Mouse (Mus musculus): ENCODE measurements around the gene Grin2b. TPM values are rescaled to one million over a fixed set of nuclear protein-coding genes. Genes with fewer than 3 reads are reported as not detected.
A peak's percentile ranks its signal among the peaks of the same experiment; 100 is the strongest.

Gene Grin2b
- total RNA-seq, 1 experiment from 2014 or later, result 1.4 TPM

DNA sequence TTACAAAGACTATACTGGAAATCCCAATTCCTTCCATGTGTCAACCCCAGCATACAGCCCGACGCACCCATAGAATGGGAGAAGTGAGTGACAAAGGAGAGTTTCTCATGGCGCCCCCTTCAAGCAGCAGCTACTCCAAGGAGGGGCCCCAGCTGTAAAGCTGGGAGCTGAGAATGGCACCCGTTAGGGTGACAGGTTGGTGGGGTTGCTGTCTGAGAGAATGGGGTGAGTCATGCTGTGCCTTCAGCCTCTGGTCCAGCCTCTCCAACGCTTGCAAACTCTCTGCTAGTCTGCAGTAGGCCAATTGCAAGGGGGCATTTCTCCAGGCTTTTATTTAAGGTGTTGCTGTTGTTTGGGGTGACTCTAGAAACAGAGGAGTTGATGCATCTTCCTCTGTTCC is 73.1 kb downstream of the Grin2b start:
- DNase-seq, result no peak

DNA sequence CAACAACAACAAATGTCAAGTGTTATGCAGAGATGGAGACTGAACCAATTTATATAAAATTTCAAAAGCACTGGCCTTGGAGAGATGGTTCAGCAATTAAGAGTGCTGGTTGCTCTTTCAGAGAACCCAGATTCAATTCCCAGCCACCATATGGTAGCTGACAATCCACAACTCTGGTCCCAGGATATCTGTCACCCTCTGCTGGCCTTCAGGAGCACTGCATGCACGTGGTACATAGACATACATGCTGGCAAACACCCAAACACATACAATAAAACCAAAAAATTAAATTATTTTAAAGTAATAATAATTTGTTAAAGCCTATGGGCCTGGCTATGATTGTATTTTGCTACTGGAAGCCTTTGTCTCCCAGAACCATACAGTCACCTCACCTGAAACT is 77.0 kb downstream of the Grin2b start:
- no peak for DNase-seq

DNA sequence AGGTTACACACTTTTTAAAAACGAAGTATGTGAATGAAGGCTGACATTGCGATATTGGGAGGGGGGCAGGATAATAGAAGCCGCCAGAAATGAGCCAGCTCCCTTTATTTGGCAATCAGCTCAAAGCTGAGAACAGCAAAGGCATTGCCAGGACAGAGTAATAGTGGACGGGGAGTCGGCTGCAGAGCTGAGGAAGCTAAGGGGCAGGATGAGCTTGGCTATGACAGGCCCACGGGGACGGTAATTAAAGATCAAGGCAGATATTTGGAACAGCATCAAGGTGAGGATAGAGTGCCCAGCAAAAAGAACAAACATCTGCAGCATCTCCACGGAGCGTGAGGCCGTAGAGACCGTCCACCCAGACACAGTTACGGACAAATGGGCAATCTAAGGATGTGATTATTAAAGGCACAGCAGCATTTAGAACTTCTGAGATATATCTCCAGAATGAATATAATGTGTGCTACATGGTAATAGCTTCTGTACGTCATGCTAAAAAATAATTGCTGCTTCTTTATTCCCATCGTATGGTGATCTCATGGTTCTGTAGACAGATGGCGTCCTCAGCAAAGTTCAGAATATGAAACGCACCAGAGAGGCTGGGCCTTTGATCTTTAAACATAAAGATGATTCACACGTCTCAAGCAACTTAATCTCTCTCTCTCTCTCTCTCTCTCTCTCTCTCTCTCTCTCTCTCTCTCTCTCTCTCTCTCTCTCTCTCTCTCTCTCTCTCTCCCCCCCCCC is 93.1 kb downstream of the Grin2b start:
- no peak for DNase-seq

GRCm38 (mm10) chr6:136072326-136073054 is 100.8 kb downstream of the Grin2b start:
- no peak for DNase-seq

DNA sequence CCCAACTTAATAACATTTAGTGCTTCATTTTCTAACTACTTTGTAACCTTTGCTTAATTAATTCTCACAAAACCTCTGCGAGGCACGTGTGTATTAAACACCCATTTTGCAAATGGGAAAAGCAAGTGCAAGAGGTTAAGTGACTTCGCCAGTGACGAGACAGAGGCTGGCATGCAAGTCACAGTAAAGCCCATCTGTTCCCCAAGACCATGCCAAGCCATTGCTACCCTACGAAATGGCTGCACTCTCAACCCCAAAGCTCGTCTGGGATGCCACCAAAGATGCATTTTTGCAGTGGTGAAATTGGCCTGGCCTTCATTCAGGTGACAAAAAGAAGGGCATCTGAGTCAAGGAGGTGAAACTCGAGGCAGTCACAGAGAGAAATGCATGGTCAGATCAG is 103.2 kb downstream of the Grin2b start:
- DNase-seq, result no peak

DNA sequence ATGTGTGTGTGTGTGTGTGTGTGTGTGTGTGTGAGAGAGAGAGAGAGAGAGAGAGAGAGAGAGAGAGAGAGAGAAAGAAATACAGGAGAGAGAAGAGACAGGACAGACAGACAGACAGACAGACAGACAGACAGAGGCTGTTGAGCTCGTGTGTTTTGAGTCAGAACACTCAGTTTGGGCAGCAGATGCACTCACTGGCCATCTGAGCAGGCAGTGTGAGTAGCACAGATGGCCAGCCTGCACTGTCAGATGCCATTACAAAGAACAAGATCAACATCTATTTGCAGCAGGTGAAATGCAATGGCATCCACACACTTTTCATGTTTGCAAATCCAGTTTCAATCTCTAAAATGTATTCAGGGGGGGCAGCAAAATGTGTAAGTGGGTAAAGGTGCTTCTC is 120.0 kb downstream of the Grin2b start:
- DNase-seq, result no peak

DNA sequence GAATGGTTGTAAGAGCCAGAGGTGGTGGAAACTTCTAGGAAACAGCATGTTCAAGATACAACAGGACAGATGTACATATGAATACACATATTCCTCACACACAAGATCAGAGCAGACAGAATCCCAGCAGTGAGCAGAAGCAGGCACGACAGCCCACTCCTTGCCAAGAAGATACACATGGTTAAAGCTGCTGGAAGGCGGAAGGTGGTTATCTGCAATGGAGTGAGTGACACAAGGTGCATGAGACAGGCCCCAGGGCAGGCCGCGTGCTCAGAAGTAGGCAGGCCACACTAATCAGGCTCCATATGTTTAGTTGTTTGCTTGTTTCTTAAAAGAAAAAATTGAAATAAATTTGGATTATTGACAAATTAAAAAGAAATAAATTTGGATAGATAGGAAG is 123.0 kb downstream of the Grin2b start:
- no peak for DNase-seq

DNA sequence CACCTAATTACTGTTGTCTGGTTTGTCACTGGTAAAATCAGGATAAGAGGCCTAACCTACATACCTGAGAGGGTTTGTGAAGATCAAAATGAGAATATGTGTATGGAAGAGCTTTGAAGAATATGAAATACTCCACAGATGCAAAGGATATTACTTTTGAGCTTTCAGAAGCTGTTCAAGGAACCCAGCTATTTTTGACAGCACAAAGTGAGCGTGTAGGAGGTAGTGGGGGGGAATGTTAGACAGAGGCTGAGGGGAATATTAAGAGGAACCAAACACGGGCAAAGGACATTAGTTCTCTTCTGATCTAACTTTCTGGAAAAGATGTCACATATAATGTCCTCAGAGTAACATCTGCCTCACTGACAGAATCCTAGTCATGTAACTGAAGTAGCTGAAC is 125.2 kb downstream of the Grin2b start:
- DNase-seq, result no peak

- DNase-seq, result no peak
Measured at GRCm38 (mm10) chr6:136046091-136046490, 127.2 kb downstream of the Grin2b start.

DNA sequence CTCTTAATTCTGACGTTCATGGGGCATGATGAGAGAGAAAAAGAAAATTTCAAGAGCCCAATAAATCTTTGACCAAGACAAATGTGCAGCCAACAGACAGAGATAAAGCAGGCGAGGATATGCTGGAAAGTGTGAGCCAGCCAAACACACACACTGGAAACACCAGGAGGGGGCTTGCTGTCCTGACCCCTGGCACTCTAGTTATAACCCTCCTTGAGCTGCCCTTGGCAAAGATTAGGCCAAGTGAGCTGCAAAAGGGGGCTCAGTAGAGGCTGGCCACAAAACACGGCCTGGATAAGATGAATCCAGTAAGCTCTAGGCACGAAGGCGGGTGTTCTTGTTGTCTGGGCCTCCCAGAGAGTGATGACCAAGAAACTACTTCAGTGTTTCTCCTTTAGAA is 128.8 kb downstream of the Grin2b start:
- no peak for DNase-seq

DNA sequence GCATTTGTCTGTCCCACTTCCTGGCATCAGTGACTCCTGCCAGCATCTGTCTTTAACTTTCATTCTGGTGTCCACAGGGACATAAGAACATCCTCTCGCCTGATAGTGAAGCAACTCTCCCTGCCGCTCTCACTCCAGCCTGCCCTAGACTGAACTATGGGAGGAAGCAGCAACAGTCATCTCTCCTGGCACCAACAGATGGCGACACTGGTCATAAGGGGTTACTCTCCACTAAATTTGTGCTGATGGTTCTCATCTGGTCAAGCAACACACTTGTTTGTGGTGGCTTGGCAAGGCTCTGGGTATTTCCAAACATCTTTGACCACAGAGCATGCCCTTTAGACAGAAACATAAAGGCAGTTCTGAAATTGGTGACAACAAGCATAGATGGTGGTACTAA is 130.9 kb downstream of the Grin2b start:
- no peak for DNase-seq

DNA sequence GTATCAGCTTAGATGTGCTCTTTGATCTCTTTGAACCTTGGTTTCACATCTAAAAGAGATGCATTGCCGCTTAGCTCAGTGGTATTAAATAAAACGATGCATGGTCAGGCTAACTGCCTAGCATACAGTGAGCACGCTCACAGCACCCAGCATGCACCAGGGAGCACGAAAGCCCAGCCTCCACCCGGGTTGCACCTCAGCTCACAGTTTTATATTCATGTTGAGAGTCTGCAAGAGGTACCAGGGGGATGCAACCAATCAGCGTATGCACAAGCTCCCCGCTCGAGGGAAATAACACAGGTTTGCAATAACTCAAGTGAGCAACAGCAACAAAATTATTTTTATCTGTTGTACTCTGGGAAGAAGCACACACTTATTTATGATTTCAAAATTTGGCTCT is 131.5 kb downstream of the Grin2b start:
- DNase-seq, result no peak

DNA sequence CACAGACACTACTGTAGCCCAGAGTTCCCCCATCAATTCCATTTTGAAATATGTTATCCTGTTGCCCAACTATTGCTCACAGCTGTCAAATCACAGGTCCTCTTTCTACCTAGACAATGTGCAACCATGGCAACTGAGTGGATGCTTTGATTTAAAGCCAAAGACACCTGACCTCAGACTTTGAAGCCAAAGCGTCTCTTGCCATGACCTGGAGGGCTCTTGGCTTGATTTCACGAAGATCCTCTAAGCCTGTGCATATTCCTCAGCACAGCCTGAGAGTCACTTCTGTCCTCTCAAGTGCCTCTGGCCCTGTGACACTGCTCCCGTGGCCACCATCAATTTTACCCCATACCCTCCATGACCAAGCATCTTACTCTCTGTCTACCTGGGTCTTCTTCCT is 132.4 kb downstream of the Grin2b start:
- no peak for DNase-seq

- no peak for DNase-seq
Measured at GRCm38 (mm10) chr6:136029235-136029939, 143.9 kb downstream of the Grin2b start.

- DNase-seq, result peak; percentile 27
Measured at GRCm38 (mm10) chr6:136026936-136027335, 146.4 kb downstream of the Grin2b start.

- DNase-seq, result no peak
Measured at GRCm38 (mm10) chr6:136025801-136026200, 147.5 kb downstream of the Grin2b start.

DNA sequence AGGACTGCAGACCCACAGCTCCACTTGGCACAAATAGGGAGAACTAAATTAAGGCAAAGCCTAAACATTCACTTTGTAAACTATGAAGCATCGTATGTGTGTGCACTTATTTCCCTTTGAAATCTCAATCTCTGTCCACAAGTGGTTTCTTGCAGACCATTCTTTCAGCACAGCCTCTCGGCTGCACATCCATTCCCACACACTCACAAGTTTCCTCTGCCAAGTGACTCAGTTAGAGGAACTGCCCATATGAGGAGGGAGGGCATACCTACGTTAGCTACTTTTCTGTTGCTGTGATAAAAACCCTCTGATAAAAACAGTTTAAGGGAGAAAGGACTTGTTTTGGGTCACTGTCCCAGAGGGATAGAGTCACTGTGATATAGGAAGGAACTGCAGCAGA is 152.9 kb downstream of the Grin2b start:
- no peak for DNase-seq

GRCm38 (mm10) chr6:136018962-136019361 is 154.3 kb downstream of the Grin2b start:
- DNase-seq, result no peak

- DNase-seq, result no peak
Measured at GRCm38 (mm10) chr6:136013556-136014380, 159.5 kb downstream of the Grin2b start.

DNA sequence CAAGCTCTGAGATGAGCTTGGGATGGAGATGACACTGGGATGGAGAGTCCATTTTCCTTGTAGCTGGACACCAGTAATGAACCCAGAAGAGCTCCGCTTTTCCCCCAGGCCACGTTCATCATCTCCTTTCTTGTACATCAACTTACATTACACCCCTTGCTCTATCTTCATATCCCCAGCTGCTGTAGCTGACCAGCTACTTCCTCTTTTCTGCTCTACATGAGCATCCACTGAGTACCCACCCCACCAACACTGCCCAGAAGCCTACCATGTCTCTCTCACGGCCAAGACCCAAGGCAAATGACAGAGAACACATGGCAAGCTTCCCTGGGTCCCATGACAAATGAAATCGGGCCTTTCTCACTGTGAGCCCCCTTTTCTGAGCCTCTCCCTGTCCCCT is 161.8 kb downstream of the Grin2b start:
- DNase-seq, result no peak

DNA sequence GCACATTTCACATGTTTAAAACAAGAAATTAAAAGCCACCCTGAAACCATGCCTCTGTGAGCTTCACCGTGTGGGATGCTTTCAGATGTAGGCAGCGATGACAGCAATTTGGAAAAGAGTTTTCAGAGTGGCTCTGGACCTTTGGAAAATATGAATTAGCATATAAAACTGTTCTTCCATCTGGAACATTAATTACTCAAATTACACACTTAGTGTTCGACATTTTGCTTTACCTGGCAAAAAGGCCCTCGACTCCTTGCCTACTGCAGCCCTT is 162.3 kb downstream of the Grin2b start:
- no peak for DNase-seq

DNA sequence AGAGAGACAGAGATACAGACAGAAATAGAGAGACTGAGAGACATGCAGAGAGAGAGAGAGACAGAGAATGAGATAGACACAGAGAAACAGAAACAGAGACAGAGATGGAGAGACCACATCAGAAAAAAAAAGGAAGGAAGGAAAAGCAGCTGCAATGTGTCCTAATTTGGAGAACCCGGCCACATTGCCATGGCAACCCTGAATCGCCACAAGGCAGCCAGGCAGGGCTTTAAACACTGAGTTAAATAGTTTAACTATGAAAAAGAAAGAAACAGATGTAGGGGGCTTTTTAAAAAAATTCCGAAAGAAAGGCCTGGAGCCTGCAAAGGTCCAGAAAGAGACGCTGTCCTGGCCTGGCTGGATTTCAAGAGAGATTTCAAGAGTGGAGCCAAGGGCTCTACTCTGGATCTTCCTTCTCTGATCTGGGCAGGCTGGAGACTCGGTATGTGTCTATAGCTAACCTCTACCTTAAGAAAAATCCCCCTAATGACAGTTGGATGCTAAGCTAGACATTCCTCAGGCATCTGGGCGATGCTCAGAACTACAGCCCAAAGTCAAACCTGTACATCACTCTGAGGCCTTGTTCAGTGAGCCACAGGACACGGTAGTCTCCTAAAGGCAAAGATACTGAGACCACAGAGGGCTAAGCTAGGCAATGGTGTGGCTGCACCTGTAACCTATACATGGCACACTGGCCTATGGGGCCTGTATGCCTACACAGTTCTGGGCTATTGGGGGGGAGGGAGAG is 162.8 kb downstream of the Grin2b start:
- DNase-seq, result no peak
